Mouse (Mus musculus): ENCODE results near the gene Kif26a. TPM values are rescaled to one million over a fixed set of nuclear protein-coding genes. Genes with fewer than 3 reads are reported as not detected.

Kif26a gene
- polyA plus RNA-seq, 1 experiment, result not detected

DNA sequence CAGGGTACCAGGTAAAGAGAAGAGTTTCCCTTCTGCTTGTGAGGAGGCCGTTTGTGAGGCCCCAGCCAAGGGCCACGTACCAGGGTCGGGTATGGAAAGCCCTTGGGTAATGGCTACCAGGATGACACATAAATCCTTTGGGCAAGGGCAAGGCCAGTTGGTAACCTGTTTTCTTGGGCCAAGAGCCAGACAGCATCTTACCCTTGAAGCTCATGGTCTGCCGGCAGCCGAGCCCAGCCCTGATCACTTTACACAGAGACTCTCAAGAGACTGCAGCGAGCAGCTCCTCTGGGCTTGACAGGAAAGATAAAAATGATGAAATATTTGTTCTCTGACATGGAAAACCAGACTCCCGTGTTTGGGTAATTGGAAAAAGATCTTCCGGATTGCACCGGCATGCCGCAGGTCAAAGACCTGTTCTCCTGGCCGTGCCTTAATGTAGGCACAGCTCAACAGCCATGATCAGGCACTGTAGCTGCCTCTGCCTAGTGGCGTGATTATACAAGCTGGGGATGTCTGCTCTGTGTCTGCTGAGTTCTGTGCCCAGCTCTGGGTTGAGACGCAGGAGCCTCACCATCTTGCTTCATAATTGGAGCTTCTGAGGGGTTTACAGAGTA is 77.8 kb downstream of the Kif26a start:
- TF ChIP-seq FLI1 (IDR thresholded peaks at IDR 0.05; ENCODE audit: low read length) (no peak), GATA1 (IDR thresholded peaks at IDR 0.05; ENCODE audit: borderline replicate concordance, low read length) (no peak)
- H3K4me3 ChIP-seq (replicated peaks), result no peak overlapping the region
- no peaks in the 10 kb centered on the region for H3K36me3 ChIP-seq (replicated peaks; ENCODE audit: low read length)
- H3K27me3 ChIP-seq (replicated peaks), result peaks cover 60% of the 10 kb centered on the region
- H3K4me1 ChIP-seq, result peaks cover 8% of the 10 kb centered on the region; the same call in 1 of the 2 replicates
- no peaks in the 10 kb centered on the region for H3K9me3 ChIP-seq

DNA sequence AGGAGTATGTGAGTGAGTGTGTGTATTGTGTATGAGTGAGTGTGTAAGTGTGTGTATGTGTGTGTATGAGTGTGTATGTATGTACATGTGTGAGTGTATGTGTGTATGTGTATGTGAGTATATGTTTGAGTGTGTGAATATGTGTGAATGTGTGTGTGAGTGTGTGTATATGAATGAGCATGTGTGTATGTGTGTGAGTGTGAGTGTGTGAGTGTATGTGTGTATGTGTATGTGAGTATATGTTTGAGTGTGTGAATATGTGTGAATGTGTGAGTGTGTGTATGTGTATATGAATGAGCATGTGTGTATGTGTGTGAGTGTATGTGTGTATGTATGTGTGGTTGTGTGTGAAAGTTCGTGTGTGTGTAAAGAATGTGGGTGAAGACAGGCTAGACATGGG is 80.2 kb downstream of the Kif26a start:
- no peaks in the 10 kb centered on the region for H3K36me3 ChIP-seq (replicated peaks; ENCODE audit: low read length)
- peaks cover 56% of the 10 kb centered on the region for H3K27me3 ChIP-seq (replicated peaks)
- peaks cover 8% of the 10 kb centered on the region; the same call in 1 of the 2 replicates for H3K4me1 ChIP-seq
- no peak overlapping the region for H3K4me3 ChIP-seq (replicated peaks)
- TF ChIP-seq FLI1 (IDR thresholded peaks at IDR 0.05; ENCODE audit: low read length), result no peak
- no peak for TF ChIP-seq GATA1 (IDR thresholded peaks at IDR 0.05; ENCODE audit: borderline replicate concordance, low read length)
- no peaks in the 10 kb centered on the region for H3K9me3 ChIP-seq

DNA sequence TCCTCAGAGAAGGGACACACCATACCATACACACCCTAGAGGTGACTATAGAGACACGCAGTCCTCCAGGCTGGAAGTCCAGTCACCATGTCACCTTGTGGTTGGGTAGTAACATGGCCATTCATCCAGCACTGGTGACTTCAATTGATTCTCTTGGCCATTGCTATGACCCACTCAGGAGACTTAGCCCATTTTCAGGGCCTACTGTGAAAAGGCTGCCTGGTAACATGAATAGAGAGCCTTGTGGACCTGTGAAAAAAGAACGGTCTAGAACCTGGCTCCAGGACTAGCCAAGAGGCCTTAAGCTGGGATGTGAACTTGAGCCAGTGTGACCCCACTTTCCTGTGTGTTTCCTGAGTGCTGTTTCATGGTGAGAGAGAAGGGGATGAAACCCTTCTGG is 80.6 kb downstream of the Kif26a start:
- peaks cover 8% of the 10 kb centered on the region; the same call in 1 of the 2 replicates for H3K4me1 ChIP-seq
- no peaks in the 10 kb centered on the region for H3K36me3 ChIP-seq (replicated peaks; ENCODE audit: low read length)
- TF ChIP-seq GATA1 (IDR thresholded peaks at IDR 0.05; ENCODE audit: borderline replicate concordance, low read length) (no peak), FLI1 (IDR thresholded peaks at IDR 0.05; ENCODE audit: low read length) (no peak)
- H3K27me3 ChIP-seq (replicated peaks), result peaks cover 56% of the 10 kb centered on the region
- H3K4me3 ChIP-seq (replicated peaks), result no peak overlapping the region
- H3K9me3 ChIP-seq, result no peaks in the 10 kb centered on the region

DNA sequence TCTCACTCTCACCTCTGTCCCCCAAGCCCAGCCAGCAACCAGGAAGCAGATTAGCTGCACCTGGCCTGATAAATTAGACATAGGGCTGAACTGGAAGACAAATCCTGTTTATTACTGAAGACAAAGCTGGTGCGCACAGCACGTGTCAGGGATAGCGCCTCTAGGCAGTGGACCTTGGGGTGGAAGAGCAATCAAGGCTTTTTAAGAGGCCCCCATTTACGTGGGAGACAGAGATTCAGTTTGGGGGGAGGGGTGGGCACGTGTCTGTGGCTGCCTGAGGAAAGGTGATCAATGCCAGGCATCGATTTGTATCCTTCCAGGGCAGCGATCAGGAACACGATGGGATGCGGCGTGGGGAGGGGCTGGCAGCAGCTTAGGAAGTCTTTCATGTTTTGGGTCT is 83.1 kb downstream of the Kif26a start:
- H3K4me1 ChIP-seq, result peaks cover 8% of the 10 kb centered on the region; the same call in 1 of the 2 replicates
- peaks cover 36% of the 10 kb centered on the region for H3K27me3 ChIP-seq (replicated peaks)
- no peak for TF ChIP-seq GATA1 (IDR thresholded peaks at IDR 0.05; ENCODE audit: borderline replicate concordance, low read length)
- TF ChIP-seq FLI1 (IDR thresholded peaks at IDR 0.05; ENCODE audit: low read length), result no peak
- no peak overlapping the region for H3K4me3 ChIP-seq (replicated peaks)
- H3K9me3 ChIP-seq, result no peaks in the 10 kb centered on the region
- no peaks in the 10 kb centered on the region for H3K36me3 ChIP-seq (replicated peaks; ENCODE audit: low read length)

DNA sequence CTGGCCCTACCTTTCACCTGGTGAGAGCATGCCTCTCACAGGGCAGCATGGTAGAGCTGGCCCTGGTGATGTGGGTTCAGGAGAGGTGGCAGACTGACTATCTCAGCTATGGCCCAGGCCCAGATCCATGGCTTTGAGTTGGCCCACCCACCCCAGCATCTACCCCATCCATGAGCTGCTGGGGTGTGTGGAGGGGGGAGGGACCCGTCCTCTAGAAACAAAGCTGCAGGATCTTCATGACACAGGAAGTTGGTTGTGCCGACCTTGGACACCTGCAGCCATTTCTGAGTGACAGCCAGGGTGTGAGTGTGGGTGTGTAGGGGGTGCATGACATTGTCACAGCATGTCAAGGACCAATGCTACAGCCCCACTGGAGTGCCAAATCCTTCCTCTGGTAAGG is 84.2 kb downstream of the Kif26a start:
- no peak overlapping the region for H3K4me3 ChIP-seq (replicated peaks)
- no peaks in the 10 kb centered on the region for H3K9me3 ChIP-seq
- peaks cover 32% of the 10 kb centered on the region for H3K27me3 ChIP-seq (replicated peaks)
- TF ChIP-seq FLI1 (IDR thresholded peaks at IDR 0.05; ENCODE audit: low read length) (no peak), GATA1 (IDR thresholded peaks at IDR 0.05; ENCODE audit: borderline replicate concordance, low read length) (no peak)
- H3K36me3 ChIP-seq (replicated peaks; ENCODE audit: low read length), result no peaks in the 10 kb centered on the region
- peaks cover 8% of the 10 kb centered on the region; the same call in 1 of the 2 replicates for H3K4me1 ChIP-seq

Other genes starting within 250 kb of the Kif26a start
- gene Ppp1r13b, start 238.1 kb upstream of the Kif26a start, polyA plus RNA-seq (2012; ENCODE audit: insufficient read depth, low replicate concordance), result 15.6 and 22.6 TPM in 2 replicates
- 15.5 TPM in 1 of 2 replicates, not detected in the other for gene Atp5mpl, start 179.2 kb upstream of the Kif26a start, polyA plus RNA-seq (2012; ENCODE audit: insufficient read depth, low replicate concordance)
- gene Tdrd9, start 174.6 kb upstream of the Kif26a start, polyA plus RNA-seq (2012; ENCODE audit: insufficient read depth, low replicate concordance), result 0.30 TPM in 1 of 2 replicates, not detected in the other
- gene Rd3l, start 164.9 kb upstream of the Kif26a start, polyA plus RNA-seq (2012; ENCODE audit: insufficient read depth, low replicate concordance), result not detected in 2 replicates
- gene Aspg, start 39.5 kb upstream of the Kif26a start, polyA plus RNA-seq (2012; ENCODE audit: insufficient read depth, low replicate concordance), result not detected in 2 replicates

Measured in megakaryocyte, embryonic 14.5 days (primary cell).